Mouse (Mus musculus): ENCODE data around the gene Svs3a. TPM values are rescaled to one million over a fixed set of nuclear protein-coding genes. Genes with fewer than 3 reads are reported as not detected.
"Not testable (repeated sequence)": the region's sequence is repeated elsewhere in the genome, so short reads cannot be mapped to it uniquely, and the experiment has no call there.

The Svs3a gene
- not detected in 2 replicates for polyA plus RNA-seq (2015; fragmentation: Nextera tagmentation; extraction: Ambion mirVana)

- not testable (repeated sequence) for H3K4me3 ChIP-seq (ENCODE audit: low read depth, low read length); H3K4me2 ChIP-seq (replicated peaks; ENCODE audit: low read depth); H3K9ac ChIP-seq (ENCODE audit: low read depth, low read length); H3K27ac ChIP-seq (ENCODE audit: low read depth, low read length); H3K36me3 ChIP-seq (ENCODE audit: control insufficient read depth, insufficient read depth); H3K27me3 ChIP-seq (replicated peaks; ENCODE audit: control insufficient read depth, insufficient read depth, low read length); H3K9me3 ChIP-seq (ENCODE audit: control insufficient read depth); ATAC-seq; H3K4me1 ChIP-seq (replicated peaks; ENCODE audit: control insufficient read depth, insufficient read depth, low read length)
- 64% methylated on average over 1 of the region's 1 CpGs for WGBS
These were observed at the start of gene Svs3a for GRCm38 (mm10) chr2:164288968-164289367. Svs3a (plus strand) TSS chr2:164289268.

DNA sequence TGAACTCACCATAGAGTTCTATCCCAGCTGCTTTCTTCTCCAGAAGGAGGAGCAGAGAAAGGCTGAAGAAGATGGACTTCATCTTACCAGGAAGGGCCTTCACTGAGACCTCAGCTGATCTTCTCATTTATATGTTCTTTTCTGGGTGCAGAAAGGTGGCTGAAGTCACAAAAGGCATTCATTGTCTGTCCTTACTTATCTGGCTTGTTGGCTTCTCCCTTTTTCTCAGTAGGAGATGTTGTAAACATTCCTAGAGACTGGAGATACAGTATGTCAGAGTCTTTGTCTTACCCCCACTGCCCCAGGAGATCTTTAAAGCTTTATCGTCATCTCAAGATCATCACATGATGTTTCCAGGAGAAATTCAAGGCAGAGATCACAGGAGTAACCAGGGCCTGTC is 32.5 kb upstream of the Svs3a start, which contains the start of gene Svs3b:
Gene Svs3b, minus strand, starts transcription at position 101 of the 400 bp plus-strand sequence.
- H3K9ac ChIP-seq (ENCODE audit: low read depth, low read length); H3K27me3 ChIP-seq (replicated peaks; ENCODE audit: control insufficient read depth, insufficient read depth, low read length); H3K9me3 ChIP-seq (ENCODE audit: control insufficient read depth); H3K36me3 ChIP-seq (ENCODE audit: control insufficient read depth, insufficient read depth); H3K4me3 ChIP-seq (ENCODE audit: low read depth, low read length); H3K4me2 ChIP-seq (replicated peaks; ENCODE audit: low read depth); H3K4me1 ChIP-seq (replicated peaks; ENCODE audit: control insufficient read depth, insufficient read depth, low read length); ATAC-seq; H3K27ac ChIP-seq (ENCODE audit: low read depth, low read length): not testable (repeated sequence)
- WGBS, result 79% methylated on average over 1 of the region's 1 CpGs

DNA sequence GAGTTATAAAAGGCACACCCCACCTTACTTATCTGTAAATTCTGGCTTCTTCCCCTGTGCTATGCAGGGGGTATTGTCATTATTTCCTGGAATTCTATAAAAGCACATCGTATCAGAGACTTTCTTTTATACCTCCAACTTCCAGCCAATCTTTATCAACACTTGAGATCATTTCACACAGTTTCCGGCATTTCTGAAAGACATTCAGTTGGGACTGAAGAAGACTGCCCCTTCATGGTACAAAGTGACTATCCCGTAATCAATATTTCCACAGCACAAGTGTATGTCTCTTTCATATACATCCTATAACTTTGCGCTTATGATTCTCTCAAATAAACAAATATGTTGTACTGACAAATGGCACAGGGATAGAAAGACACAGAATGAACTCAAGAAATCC is 10.7 kb upstream of the Svs3a start, which contains the start of gene Svs4:
Gene Svs4, minus strand, starts transcription at position 101 of the 400 bp plus-strand sequence.
- Histone ChIP-seq H3K36me3 (ENCODE audit: control insufficient read depth, insufficient read depth) (no peaks in the 10 kb centered on the region), H3K4me1 (replicated peaks; ENCODE audit: control insufficient read depth, insufficient read depth, low read length) (no peaks in the 10 kb centered on the region), H3K27me3 (replicated peaks; ENCODE audit: control insufficient read depth, insufficient read depth, low read length) (no peaks in the 10 kb centered on the region), H3K27ac (ENCODE audit: low read depth, low read length) (no peak within 1 kb of the TSS), H3K9me3 (ENCODE audit: control insufficient read depth) (no peaks in the 10 kb centered on the region), H3K4me3 (ENCODE audit: low read depth, low read length) (no peak within 1 kb of the TSS), H3K4me2 (replicated peaks; ENCODE audit: low read depth) (no peak within 1 kb of the TSS), H3K9ac (ENCODE audit: low read depth, low read length) (no peak within 1 kb of the TSS)
- ATAC-seq, result no peak
- 91% methylated on average over 4 of the region's 4 CpGs for WGBS
- TF ChIP-seq CTCF (IDR thresholded peaks at IDR 0.05; ENCODE audit: low read depth), result no peak

- no peak for ATAC-seq
- no peaks in the 10 kb centered on the region for H3K36me3 ChIP-seq (ENCODE audit: control insufficient read depth, insufficient read depth)
- H3K9me3 ChIP-seq (ENCODE audit: control insufficient read depth), result no peaks in the 10 kb centered on the region
- no peaks in the 10 kb centered on the region for H3K27me3 ChIP-seq (replicated peaks; ENCODE audit: control insufficient read depth, insufficient read depth, low read length)
- H3K4me2 ChIP-seq (replicated peaks; ENCODE audit: low read depth), result no peak overlapping the region
- H3K27ac ChIP-seq (ENCODE audit: low read depth, low read length), result no peak overlapping the region
- 77% methylated on average over 5 of the region's 5 CpGs for WGBS
- no peak overlapping the region for H3K9ac ChIP-seq (ENCODE audit: low read depth, low read length)
- no peak overlapping the region for H3K4me3 ChIP-seq (ENCODE audit: low read depth, low read length)
- H3K4me1 ChIP-seq (replicated peaks; ENCODE audit: control insufficient read depth, insufficient read depth, low read length), result no peaks in the 10 kb centered on the region
- TF ChIP-seq CTCF (IDR thresholded peaks at IDR 0.05; ENCODE audit: low read depth), result no peak
These were observed 23.5 kb downstream of the Svs3a start for GRCm38 (mm10) chr2:164312599-164312998.

DNA sequence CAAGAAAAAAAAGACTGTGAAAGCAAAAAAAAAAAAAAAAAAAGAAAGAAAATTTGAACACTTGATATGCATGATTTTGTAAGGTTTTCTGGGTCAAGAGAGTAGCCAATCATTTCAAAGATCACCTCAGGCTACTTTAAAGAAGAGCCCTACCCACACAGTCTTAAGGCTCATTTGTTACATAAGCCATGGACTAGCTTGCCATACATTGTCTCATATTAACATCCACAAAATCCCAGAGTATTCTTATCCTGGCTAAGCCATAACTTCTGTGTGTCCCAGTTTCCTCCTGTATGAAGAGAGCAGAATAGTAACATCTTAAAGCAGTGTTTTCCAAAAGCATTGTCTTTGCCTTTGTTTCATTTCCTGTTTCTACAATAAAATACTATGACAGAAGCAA is 26.4 kb downstream of the Svs3a start:
- H3K4me2 ChIP-seq (replicated peaks; ENCODE audit: low read depth); H3K4me1 ChIP-seq (replicated peaks; ENCODE audit: control insufficient read depth, insufficient read depth, low read length); H3K4me3 ChIP-seq (ENCODE audit: low read depth, low read length); H3K27me3 ChIP-seq (replicated peaks; ENCODE audit: control insufficient read depth, insufficient read depth, low read length); H3K9ac ChIP-seq (ENCODE audit: low read depth, low read length); ATAC-seq; H3K9me3 ChIP-seq (ENCODE audit: control insufficient read depth); H3K36me3 ChIP-seq (ENCODE audit: control insufficient read depth, insufficient read depth); H3K27ac ChIP-seq (ENCODE audit: low read depth, low read length): not testable (repeated sequence)

DNA sequence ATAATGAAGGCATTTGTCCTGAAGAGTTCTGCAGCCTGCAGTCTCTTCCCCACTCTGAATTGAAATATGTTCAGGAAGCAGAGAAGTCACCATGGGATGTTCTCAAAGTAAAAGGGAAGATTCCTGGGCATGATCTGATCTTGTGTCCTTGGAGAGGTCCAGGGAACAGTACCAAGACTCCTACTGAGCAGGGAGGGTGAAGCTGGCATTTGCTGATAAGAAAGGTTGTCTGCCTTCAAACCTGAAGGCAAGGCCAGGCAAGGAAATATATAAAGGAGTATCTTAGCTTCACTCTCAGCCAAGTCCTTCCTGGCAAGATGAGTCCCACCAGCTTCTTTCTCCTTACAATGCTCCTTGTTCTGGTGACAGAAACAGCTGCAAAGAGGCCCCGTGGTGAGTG is 27.4 kb downstream of the Svs3a start, which contains the start of gene Svs6:
Gene Svs6, plus strand, starts transcription at position 301 of the 400 bp plus-strand sequence.
- H3K4me2 ChIP-seq (replicated peaks; ENCODE audit: low read depth); ATAC-seq; H3K27me3 ChIP-seq (replicated peaks; ENCODE audit: control insufficient read depth, insufficient read depth, low read length); H3K4me1 ChIP-seq (replicated peaks; ENCODE audit: control insufficient read depth, insufficient read depth, low read length); H3K36me3 ChIP-seq (ENCODE audit: control insufficient read depth, insufficient read depth); H3K4me3 ChIP-seq (ENCODE audit: low read depth, low read length); H3K9ac ChIP-seq (ENCODE audit: low read depth, low read length); H3K9me3 ChIP-seq (ENCODE audit: control insufficient read depth); H3K27ac ChIP-seq (ENCODE audit: low read depth, low read length): not testable (repeated sequence)
- WGBS, result 62% methylated on average over 1 of the region's 1 CpGs

DNA sequence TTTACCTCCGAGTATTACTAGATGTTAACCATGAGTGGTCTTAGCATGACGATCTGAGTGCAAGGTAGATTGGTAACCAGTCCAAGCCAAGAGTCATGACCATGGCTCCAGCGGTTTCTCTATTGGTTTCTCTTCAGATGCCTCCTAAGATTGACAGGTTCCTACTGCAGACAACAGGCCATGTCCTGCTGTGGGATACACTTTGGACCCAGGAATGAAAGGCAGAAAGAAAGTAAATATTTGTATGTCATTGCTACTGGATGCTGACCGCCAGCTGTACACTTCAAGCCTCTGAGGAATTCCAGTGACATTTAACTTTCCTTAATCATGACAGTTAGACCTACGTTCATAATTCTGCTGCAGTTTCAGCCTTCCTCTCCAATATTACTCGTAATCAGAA is 31.9 kb downstream of the Svs3a start:
- Histone ChIP-seq H3K9ac (ENCODE audit: low read depth, low read length) (no peak overlapping the region), H3K4me1 (replicated peaks; ENCODE audit: control insufficient read depth, insufficient read depth, low read length) (no peaks in the 10 kb centered on the region), H3K36me3 (ENCODE audit: control insufficient read depth, insufficient read depth) (no peaks in the 10 kb centered on the region), H3K4me2 (replicated peaks; ENCODE audit: low read depth) (no peak overlapping the region), H3K27ac (ENCODE audit: low read depth, low read length) (no peak overlapping the region), H3K4me3 (ENCODE audit: low read depth, low read length) (no peak overlapping the region), H3K9me3 (ENCODE audit: control insufficient read depth) (no peaks in the 10 kb centered on the region), H3K27me3 (replicated peaks; ENCODE audit: control insufficient read depth, insufficient read depth, low read length) (no peaks in the 10 kb centered on the region)
- 75% methylated on average over 6 of the region's 6 CpGs for WGBS
- no peak for ATAC-seq
- no peak for TF ChIP-seq CTCF (IDR thresholded peaks at IDR 0.05; ENCODE audit: low read depth)

- ATAC-seq; H3K4me2 ChIP-seq (replicated peaks; ENCODE audit: low read depth): not testable (repeated sequence)
- 63% methylated on average over 3 of the region's 3 CpGs for WGBS
These were observed 43.4 kb downstream of the Svs3a start, which contains the start of gene Svs5 for GRCm38 (mm10) chr2:164332440-164332839. Svs5 (plus strand) TSS chr2:164332740.

More at GRCm38 (mm10) chr2:164332440-164332839, 43.4 kb downstream of the Svs3a start, which contains the start of gene Svs5:
- H3K27ac ChIP-seq (ENCODE audit: low read depth, low read length); H3K27me3 ChIP-seq (replicated peaks; ENCODE audit: control insufficient read depth, insufficient read depth, low read length); H3K4me3 ChIP-seq (ENCODE audit: low read depth, low read length); H3K9ac ChIP-seq (ENCODE audit: low read depth, low read length); H3K9me3 ChIP-seq (ENCODE audit: control insufficient read depth); H3K4me1 ChIP-seq (replicated peaks; ENCODE audit: control insufficient read depth, insufficient read depth, low read length); H3K36me3 ChIP-seq (ENCODE audit: control insufficient read depth, insufficient read depth): not testable (repeated sequence)

All from intestine, postnatal 0 days (tissue).